Mouse (Mus musculus) B cell, adult (primary cell): ENCODE data around the gene Pafah1b2. TPM values are rescaled to one million over a fixed set of nuclear protein-coding genes. Genes with fewer than 3 reads are reported as not detected.

Source experiments
- total RNA-seq: library from RNA; stranded (reverse); gene quantifications from 4 replicates; pipeline ENCODE4 v1.2.4, GENCODE M21; 2023; ENCODE audit not compliant: inconsistent age

Pafah1b2 gene
- 61.5 to 70.3 TPM (median 65.5 TPM) in 4 replicates for total RNA-seq

DNA sequence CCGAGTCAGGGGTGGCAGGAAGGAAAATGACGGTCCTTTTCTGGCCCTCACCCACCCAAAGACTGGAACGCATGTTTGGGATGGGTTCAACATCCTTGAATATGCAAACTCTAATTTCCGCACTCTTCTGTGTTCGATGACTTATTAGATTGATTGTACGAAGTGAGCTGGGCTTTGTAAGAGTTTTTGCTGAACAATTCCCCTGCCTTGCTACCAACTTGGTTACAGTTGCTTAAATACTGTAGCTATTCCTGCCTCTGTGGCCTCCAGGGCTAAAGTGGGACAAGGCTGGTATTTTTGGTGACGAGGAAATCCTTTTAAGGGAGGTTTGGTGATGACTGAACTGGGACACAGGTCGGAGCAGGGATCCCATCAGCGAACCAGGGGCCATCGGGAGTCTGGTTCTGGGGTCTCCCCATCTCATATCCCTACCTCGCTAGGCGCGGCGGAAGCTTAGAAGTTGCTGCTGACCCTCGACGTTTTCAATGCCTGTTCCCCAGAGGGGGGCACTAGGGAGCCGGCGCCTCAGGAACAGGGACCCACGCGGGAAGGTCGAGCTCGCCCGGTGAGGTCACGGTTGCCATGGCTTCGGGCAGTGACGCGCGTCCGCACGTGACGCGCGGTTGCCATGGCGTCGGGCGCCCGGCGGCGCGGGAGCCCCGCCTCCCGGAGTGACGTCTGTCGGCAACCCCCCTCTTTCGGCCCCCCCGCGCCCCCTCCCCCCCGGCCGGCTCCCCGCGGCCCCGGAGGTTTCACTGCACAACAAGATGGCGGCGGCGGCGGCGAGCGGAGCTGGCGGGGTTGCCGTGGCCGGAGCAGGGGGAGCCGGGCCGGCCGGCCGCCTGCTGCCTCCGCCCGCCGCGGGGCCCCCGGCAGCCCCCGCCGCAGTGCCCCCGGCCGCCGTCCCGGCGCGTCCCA, at the start of gene Pafah1b2, which contains the start of gene Sik3:
Gene Pafah1b2 (minus strand): TSS at position 600 of the 918 bp plus-strand sequence.
Gene Sik3 (plus strand): TSS at position 730 of the 918 bp plus-strand sequence.

DNA sequence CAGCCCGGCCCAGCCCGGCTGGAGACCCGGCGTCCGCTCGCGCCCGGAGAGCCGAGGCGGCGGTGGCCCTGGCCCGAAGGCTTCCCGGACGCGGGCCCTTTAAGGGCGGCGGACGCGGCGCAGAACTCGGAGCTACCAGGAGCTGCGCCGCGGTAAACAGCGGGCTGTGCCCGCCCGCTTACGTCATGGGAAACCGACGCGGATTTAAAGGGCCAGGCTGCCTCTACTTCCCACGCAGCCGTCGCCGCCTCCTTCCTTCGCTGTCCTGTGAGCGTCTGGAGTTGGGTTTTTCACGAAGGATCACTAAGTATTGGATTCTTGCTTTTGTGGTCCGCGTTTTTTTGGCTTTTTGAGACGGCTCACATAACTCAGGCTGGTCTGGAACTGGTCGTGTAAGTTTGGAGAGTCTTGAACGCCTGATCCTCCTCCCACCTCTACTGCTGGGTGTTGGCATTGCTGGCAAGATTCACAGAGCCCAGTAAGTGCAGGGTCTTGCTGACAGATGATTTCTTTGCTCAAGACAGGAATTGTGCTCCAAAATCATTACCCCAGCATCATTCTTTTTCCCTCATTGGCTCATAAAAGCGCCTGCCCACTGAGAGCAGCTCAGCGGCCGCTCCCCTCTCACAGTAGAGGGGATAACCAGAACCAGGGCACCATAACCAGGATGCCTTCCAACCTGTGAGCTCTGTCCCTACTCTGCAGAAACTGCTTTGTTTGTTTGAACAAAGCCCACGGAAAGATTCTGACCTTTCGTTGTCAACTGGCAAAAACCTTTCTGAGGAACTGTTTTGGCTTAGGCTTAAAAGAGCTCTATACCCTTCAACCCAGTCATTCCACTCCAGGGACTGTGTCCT, 57.2 kb downstream of the Pafah1b2 start, which contains the start of gene Sidt2:
Gene Sidt2 (minus strand): TSS at position 152 of the 857 bp plus-strand sequence.

DNA sequence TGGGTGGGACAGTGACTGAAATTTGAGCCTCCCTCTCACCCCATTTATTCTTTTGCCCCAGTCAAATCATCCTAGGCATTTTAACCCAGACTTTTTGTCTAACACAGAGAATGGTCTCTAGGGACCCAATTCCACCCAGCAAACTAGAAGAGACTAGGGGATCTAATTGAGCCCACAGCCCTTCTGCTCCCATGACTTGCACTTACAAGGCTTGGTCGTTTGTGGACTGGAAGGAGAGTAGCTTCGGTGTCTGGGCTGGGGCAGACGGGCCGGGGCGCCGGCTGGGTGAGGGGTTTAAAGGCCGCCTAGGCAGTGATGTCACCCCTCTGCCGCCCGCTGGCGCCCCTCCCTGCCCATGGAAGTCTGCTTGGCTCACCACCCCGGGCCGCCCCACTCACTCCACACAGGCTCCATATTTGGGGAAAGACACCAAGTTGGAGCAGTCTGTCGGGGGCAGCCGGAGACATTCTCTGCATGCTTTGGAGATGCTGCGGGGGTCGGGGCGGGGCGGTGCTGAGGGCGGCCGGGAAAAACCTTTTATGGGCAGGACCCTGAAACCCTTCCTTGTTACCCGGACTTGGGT, 76.8 kb downstream of the Pafah1b2 start, which contains the start of gene Tagln:
Gene Tagln (minus strand): TSS at position 431 of the 583 bp plus-strand sequence.

Other genes starting within 250 kb of the Pafah1b2 start
- 23.5 to 28.7 TPM (median 25.6 TPM) in 4 replicates for gene Cep164, start 184.0 kb downstream of the Pafah1b2 start, total RNA-seq
- gene Bace1, start 174.1 kb downstream of the Pafah1b2 start, total RNA-seq: not detected in 4 replicates
- 65.2 to 83.0 TPM (median 77.6 TPM) in 4 replicates for gene Pcsk7, start 106.2 kb downstream of the Pafah1b2 start, total RNA-seq
- 35.9 to 39.6 TPM (median 37.2 TPM) in 4 replicates for gene Rnf214, start 105.8 kb downstream of the Pafah1b2 start, total RNA-seq
- gene Tagln, start 76.6 kb downstream of the Pafah1b2 start, total RNA-seq: 1.1 to 2.0 TPM (median 1.8 TPM) in 4 replicates
- gene Sidt2, start 57.4 kb downstream of the Pafah1b2 start, total RNA-seq: 227 to 251 TPM (median 237 TPM) in 4 replicates
- gene Sik3, start 130 bp upstream of the Pafah1b2 start, total RNA-seq: 53.9 to 58.2 TPM (median 54.2 TPM) in 4 replicates
- gene Apoa1, start 215.9 kb upstream of the Pafah1b2 start, total RNA-seq: not detected in 4 replicates
- not detected in 4 replicates for gene Apoc3, start 222.9 kb upstream of the Pafah1b2 start, total RNA-seq
- not detected in 4 replicates for gene Apoa4, start 228.0 kb upstream of the Pafah1b2 start, total RNA-seq